Mouse (Mus musculus) forebrain, embryonic 11.5 days (tissue): ENCODE data around the gene Camk1d. TPM values are rescaled to one million over a fixed set of nuclear protein-coding genes. Genes with fewer than 3 reads are reported as not detected.

Experiments
- ATAC-seq: fragments of 200-750 bp; cut with Nextera tagmentation; replicated peaks from 2 replicates; pipeline ENCODE4 v1.8.0; 2017; ENCODE audit warnings: moderate TSS enrichment; ENCODE audit not compliant: low FRiP score
- DNase-seq: peaks from one replicate; pipeline ENCODE4 v3.0.0-alpha.2; 2017; ENCODE audit warnings: low spot score
- H3K27ac ChIP-seq: fragments of 300-500 bp; sonication (generic); 2 replicates; pipeline ENCODE4 v1.5.1; 2014; ENCODE audit warnings: low read depth, low read length
- H3K27me3 ChIP-seq: fragments of 300-500 bp; sonication (generic); 2 replicates; pipeline ENCODE4 v1.6.1; 2014; ENCODE audit warnings: mild to moderate bottlenecking, low read length, mixed read lengths; ENCODE audit not compliant: control insufficient read depth, insufficient read depth
- H3K36me3 ChIP-seq: fragments of 300-500 bp; sonication (generic); 2 replicates; pipeline ENCODE4 v1.6.1; 2014; ENCODE audit warnings: mild to moderate bottlenecking, low read length, moderate library complexity, mixed read lengths; ENCODE audit not compliant: control insufficient read depth, insufficient read depth
- H3K4me1 ChIP-seq: fragments of 300-500 bp; sonication (generic); replicated peaks from 2 replicates; pipeline ENCODE4 v1.6.1; 2014; ENCODE audit warnings: low read length, mixed read lengths; ENCODE audit not compliant: control insufficient read depth, insufficient read depth
- H3K4me2 ChIP-seq: fragments of 300-500 bp; sonication (generic); 2 replicates; pipeline ENCODE4 v1.6.1; 2014; ENCODE audit warnings: low read depth, mild to moderate bottlenecking, low read length, moderate library complexity, mixed read lengths; ENCODE audit not compliant: severe bottlenecking
- H3K4me3 ChIP-seq: fragments of 300-500 bp; sonication (generic); 2 replicates; pipeline ENCODE4 v1.5.1; 2014; ENCODE audit warnings: low read depth, low read length
- H3K9ac ChIP-seq: fragments of 300-500 bp; sonication (generic); 2 replicates; pipeline ENCODE4 v1.6.1; 2014; ENCODE audit warnings: low read length
- H3K9me3 ChIP-seq: fragments of 300-500 bp; sonication (generic); 2 replicates; pipeline ENCODE4 v1.6.1; 2016; ENCODE audit warnings: low read length, mixed read lengths; ENCODE audit not compliant: control insufficient read depth
- WGBS: fragments of 180-500 bp; shearing (Covaris S2); extraction: QIAGEN DNeasy Blood & Tissue Kit; methylation state at CpG from one replicate; pipeline ENCODE4 v1.1.7; 2014; 5-methylcytosine and 5-hydroxymethylcytosine counted together
- polyA plus RNA-seq: library from polyadenylated mRNA; unstranded; fragments of >200 nt; fragmentation: Nextera tagmentation; extraction: Ambion mirVana; gene quantifications from 2 replicates; pipeline ENCODE4 v1.2.1, GENCODE M21; 2014

The Camk1d gene
- polyA plus RNA-seq, 1 experiment from 2014 or later: 2.2 TPM

GRCm38 (mm10) chr2:5305156-5305555 lies 409.2 kb downstream of the Camk1d start:
- H3K27me3 ChIP-seq: no peaks in the 10 kb centered on the region
- H3K36me3 ChIP-seq: no peaks in the 10 kb centered on the region
- no peak overlapping the region for H3K9ac ChIP-seq
- H3K4me2 ChIP-seq: no peak overlapping the region
- no peaks in the 10 kb centered on the region for H3K9me3 ChIP-seq
- DNase-seq (no peak), ATAC-seq (no peak)
- 88% methylated on average over 3 of the region's 3 CpGs for WGBS
- H3K4me1 ChIP-seq: no peaks in the 10 kb centered on the region
- H3K4me3 ChIP-seq: no peak overlapping the region
- no peak overlapping the region for H3K27ac ChIP-seq

GRCm38 (mm10) chr2:5304451-5304850 lies 409.9 kb downstream of the Camk1d start:
- H3K4me2 ChIP-seq: no peak overlapping the region
- no peak for ATAC-seq
- H3K36me3 ChIP-seq: no peaks in the 10 kb centered on the region
- H3K4me1 ChIP-seq: no peaks in the 10 kb centered on the region
- H3K4me3 ChIP-seq: no peak overlapping the region
- no peak for DNase-seq
- H3K9ac ChIP-seq: no peak overlapping the region
- H3K27ac ChIP-seq: no peak overlapping the region
- no peaks in the 10 kb centered on the region for H3K27me3 ChIP-seq
- WGBS: 89% methylated on average over 12 of the region's 12 CpGs
- no peaks in the 10 kb centered on the region for H3K9me3 ChIP-seq

GRCm38 (mm10) chr2:5301286-5301685 lies 413.0 kb downstream of the Camk1d start:
- Histone ChIP-seq H3K27ac (no peak overlapping the region), H3K9me3 (no peaks in the 10 kb centered on the region), H3K9ac (no peak overlapping the region), H3K36me3 (no peaks in the 10 kb centered on the region), H3K4me1 (no peaks in the 10 kb centered on the region), H3K4me3 (no peak overlapping the region), H3K4me2 (no peak overlapping the region), H3K27me3 (no peaks in the 10 kb centered on the region)
- 95% methylated on average over 12 of the region's 12 CpGs for WGBS
- DNase-seq (no peak), ATAC-seq (no peak)

- no peak overlapping the region for H3K27ac ChIP-seq
- no peaks in the 10 kb centered on the region for H3K9me3 ChIP-seq
- no peaks in the 10 kb centered on the region for H3K27me3 ChIP-seq
- H3K4me1 ChIP-seq: no peaks in the 10 kb centered on the region
- DNase-seq (no peak), ATAC-seq (no peak)
- 92% methylated on average over 10 of the region's 10 CpGs for WGBS
- no peak overlapping the region for H3K4me2 ChIP-seq
- no peak overlapping the region for H3K4me3 ChIP-seq
- H3K9ac ChIP-seq: no peak overlapping the region
- no peaks in the 10 kb centered on the region for H3K36me3 ChIP-seq
Measured at GRCm38 (mm10) chr2:5298071-5298470, 416.2 kb downstream of the Camk1d start.

GRCm38 (mm10) chr2:5296749-5297545 lies 417.4 kb downstream of the Camk1d start:
- Histone ChIP-seq H3K9me3 (no peaks in the 10 kb centered on the region), H3K9ac (no peak overlapping the region), H3K27ac (no peak overlapping the region), H3K4me2 (no peak overlapping the region), H3K4me1 (no peaks in the 10 kb centered on the region), H3K27me3 (no peaks in the 10 kb centered on the region), H3K36me3 (no peaks in the 10 kb centered on the region), H3K4me3 (no peak overlapping the region)
- DNase-seq (no peak), ATAC-seq (no peak)
- WGBS: 94% methylated on average over 11 of the region's 11 CpGs

- no peak overlapping the region for H3K4me3 ChIP-seq
- DNase-seq (no peak), ATAC-seq (no peak)
- no peak overlapping the region for H3K9ac ChIP-seq
- no peaks in the 10 kb centered on the region for H3K4me1 ChIP-seq
- no peaks in the 10 kb centered on the region for H3K9me3 ChIP-seq
- no peaks in the 10 kb centered on the region for H3K27me3 ChIP-seq
- H3K27ac ChIP-seq: no peak overlapping the region
- H3K4me2 ChIP-seq: no peak overlapping the region
- no peaks in the 10 kb centered on the region for H3K36me3 ChIP-seq
Measured at GRCm38 (mm10) chr2:5295098-5295497, 419.2 kb downstream of the Camk1d start.

- DNase-seq: no peak
- no peaks in the 10 kb centered on the region for H3K9me3 ChIP-seq
- no peak overlapping the region for H3K4me3 ChIP-seq
- 79% methylated on average over 5 of the region's 5 CpGs for WGBS
- no peak for ATAC-seq
- H3K4me1 ChIP-seq: no peaks in the 10 kb centered on the region
- H3K27me3 ChIP-seq: no peaks in the 10 kb centered on the region
- H3K27ac ChIP-seq: no peak overlapping the region
- H3K36me3 ChIP-seq: no peaks in the 10 kb centered on the region
- no peak overlapping the region for H3K4me2 ChIP-seq
- no peak overlapping the region for H3K9ac ChIP-seq
Measured at GRCm38 (mm10) chr2:5294451-5294850, 419.9 kb downstream of the Camk1d start.

GRCm38 (mm10) chr2:5288593-5288992 lies 425.7 kb downstream of the Camk1d start:
- 88% methylated on average over 4 of the region's 4 CpGs for WGBS

GRCm38 (mm10) chr2:5287044-5287380 lies 427.3 kb downstream of the Camk1d start:
- Histone ChIP-seq H3K4me1 (no peaks in the 10 kb centered on the region), H3K9ac (no peak overlapping the region), H3K27me3 (no peaks in the 10 kb centered on the region), H3K4me3 (no peak overlapping the region), H3K4me2 (no peak overlapping the region), H3K27ac (no peak overlapping the region), H3K9me3 (no peaks in the 10 kb centered on the region), H3K36me3 (no peaks in the 10 kb centered on the region)
- DNase-seq (no peak), ATAC-seq (no peak)
- WGBS: 94% methylated on average over 3 of the region's 3 CpGs

More at GRCm38 (mm10) chr2:5288593-5288992, 425.7 kb downstream of the Camk1d start:
- no peak for ATAC-seq
- H3K27ac ChIP-seq: no peak overlapping the region
- no peak overlapping the region for H3K9ac ChIP-seq
- no peaks in the 10 kb centered on the region for H3K27me3 ChIP-seq
- no peak overlapping the region for H3K4me3 ChIP-seq
- H3K4me2 ChIP-seq: no peak overlapping the region
- H3K9me3 ChIP-seq: no peaks in the 10 kb centered on the region
- no peaks in the 10 kb centered on the region for H3K4me1 ChIP-seq
- no peaks in the 10 kb centered on the region for H3K36me3 ChIP-seq
- no peak for DNase-seq
